Mouse (Mus musculus): ENCODE measurements around the gene Tor4a. TPM values are rescaled to one million over a fixed set of nuclear protein-coding genes. Genes with fewer than 3 reads are reported as not detected.

The Tor4a gene
- polyA plus RNA-seq, 1 experiment from 2014 or later, result 5.5 TPM

GRCm38 (mm10) chr2:25234551-25235220, 38.0 kb upstream of the Tor4a start:
- DNase-seq (no peak), ATAC-seq (ENCODE audit: low read depth) (no peak)
- H3K9ac ChIP-seq, result no peak overlapping the region
- H3K4me1 ChIP-seq (replicated peaks), result peaks cover 29% of the 10 kb centered on the region
- peaks cover 6% of the 10 kb centered on the region; the same call in 1 of the 2 replicates for H3K27me3 ChIP-seq
- no peak overlapping the region for H3K4me3 ChIP-seq (replicated peaks)
- H3K27ac ChIP-seq, result no peak overlapping the region
- H3K4me2 ChIP-seq, result no peak overlapping the region
- no peaks in the 10 kb centered on the region for H3K9me3 ChIP-seq (replicated peaks)
- 49% methylated on average over 5 of the region's 5 CpGs for WGBS (ENCODE audit: insufficient replicate concordance)
- H3K36me3 ChIP-seq, result no peaks in the 10 kb centered on the region

- Histone ChIP-seq H3K27me3 (peaks cover 6% of the 10 kb centered on the region; the same call in 1 of the 2 replicates), H3K9me3 (replicated peaks) (no peaks in the 10 kb centered on the region), H3K4me3 (replicated peaks) (no peak within 1 kb of the TSS), H3K9ac (no peak within 1 kb of the TSS), H3K4me2 (no peak within 1 kb of the TSS), H3K27ac (no peak within 1 kb of the TSS), H3K36me3 (no peaks in the 10 kb centered on the region), H3K4me1 (replicated peaks) (peaks cover 30% of the 10 kb centered on the region)
- DNase-seq, result no peak
- ATAC-seq (ENCODE audit: low read depth), result no peak
- WGBS (ENCODE audit: insufficient replicate concordance), result 66% methylated on average over 3 of the region's 3 CpGs
Observed at GRCm38 (mm10) chr2:25234050-25234449, 37.4 kb upstream of the Tor4a start, which contains the start of gene Slc34a3. Gene Slc34a3, minus strand, starts transcription at chr2:25234364.

DNA sequence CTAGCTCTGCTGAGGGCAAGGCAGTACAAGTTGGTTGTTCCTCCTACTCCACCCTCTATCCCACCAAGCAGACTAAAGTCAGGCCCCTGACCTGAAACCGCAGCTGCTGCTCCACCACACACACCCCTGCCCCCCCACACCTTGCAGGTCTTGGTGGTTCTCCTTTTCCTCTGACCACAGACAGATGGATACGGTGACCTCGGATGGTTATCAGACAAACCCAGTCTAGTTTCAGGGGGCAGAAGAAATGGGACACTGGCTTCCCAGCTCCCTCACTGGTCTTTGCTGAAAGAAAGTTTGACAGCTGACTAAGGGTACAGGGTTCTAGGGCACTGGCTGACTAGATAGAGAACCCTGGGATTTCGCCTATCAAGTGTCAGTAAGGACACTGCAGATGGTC, 36.7 kb upstream of the Tor4a start:
- Histone ChIP-seq H3K4me1 (replicated peaks) (peaks cover 36% of the 10 kb centered on the region), H3K4me2 (no peak overlapping the region), H3K27me3 (peaks cover 6% of the 10 kb centered on the region; the same call in 1 of the 2 replicates), H3K36me3 (no peaks in the 10 kb centered on the region), H3K4me3 (replicated peaks) (no peak overlapping the region), H3K9ac (no peak overlapping the region), H3K9me3 (replicated peaks) (no peaks in the 10 kb centered on the region), H3K27ac (no peak overlapping the region)
- DNase-seq (no peak), ATAC-seq (ENCODE audit: low read depth) (no peak)
- 18% methylated on average over 4 of the region's 4 CpGs for WGBS (ENCODE audit: insufficient replicate concordance)

DNA sequence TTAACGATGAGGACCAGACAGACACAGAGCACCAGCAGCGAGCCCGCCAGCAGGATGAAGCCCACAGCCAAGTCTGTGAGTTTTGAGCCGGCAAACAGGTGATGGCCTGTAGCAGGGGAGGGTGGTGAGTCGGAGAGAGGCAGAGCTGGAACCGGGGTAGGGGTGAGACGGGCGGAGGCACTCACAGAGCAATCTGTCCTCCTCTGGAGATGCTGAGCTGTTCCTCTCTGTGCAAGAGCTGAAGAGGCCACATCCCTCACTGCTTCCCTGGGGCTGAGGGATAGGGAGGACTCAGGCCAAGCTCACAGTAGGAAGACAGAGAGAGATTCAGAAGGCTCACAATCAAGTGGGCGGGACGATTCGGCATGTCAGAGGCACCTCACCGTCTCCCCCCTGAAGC, 34.4 kb upstream of the Tor4a start:
- Histone ChIP-seq H3K4me3 (replicated peaks) (no peak overlapping the region), H3K4me1 (replicated peaks) (peaks cover 39% of the 10 kb centered on the region), H3K27me3 (peaks cover 4% of the 10 kb centered on the region; the same call in 1 of the 2 replicates), H3K4me2 (no peak overlapping the region), H3K9me3 (replicated peaks) (no peaks in the 10 kb centered on the region), H3K36me3 (no peaks in the 10 kb centered on the region), H3K27ac (no peak overlapping the region), H3K9ac (no peak overlapping the region)
- no peak for ATAC-seq (ENCODE audit: low read depth)
- WGBS (ENCODE audit: insufficient replicate concordance), result 59% methylated on average over 12 of the region's 12 CpGs
- no peak for DNase-seq

- H3K9me3 ChIP-seq (replicated peaks), result no peaks in the 10 kb centered on the region
- no peak overlapping the region for H3K9ac ChIP-seq
- DNase-seq (no peak), ATAC-seq (ENCODE audit: low read depth) (no peak)
- WGBS (ENCODE audit: insufficient replicate concordance), result 84% methylated on average over 7 of the region's 7 CpGs
- H3K27me3 ChIP-seq, result no peaks in the 10 kb centered on the region
- no peak overlapping the region for H3K4me2 ChIP-seq
- H3K27ac ChIP-seq, result no peak overlapping the region
- H3K4me1 ChIP-seq (replicated peaks), result peaks cover 43% of the 10 kb centered on the region
- H3K4me3 ChIP-seq (replicated peaks), result no peak overlapping the region
- no peaks in the 10 kb centered on the region for H3K36me3 ChIP-seq
Observed at GRCm38 (mm10) chr2:25230581-25230980, 33.9 kb upstream of the Tor4a start.

DNA sequence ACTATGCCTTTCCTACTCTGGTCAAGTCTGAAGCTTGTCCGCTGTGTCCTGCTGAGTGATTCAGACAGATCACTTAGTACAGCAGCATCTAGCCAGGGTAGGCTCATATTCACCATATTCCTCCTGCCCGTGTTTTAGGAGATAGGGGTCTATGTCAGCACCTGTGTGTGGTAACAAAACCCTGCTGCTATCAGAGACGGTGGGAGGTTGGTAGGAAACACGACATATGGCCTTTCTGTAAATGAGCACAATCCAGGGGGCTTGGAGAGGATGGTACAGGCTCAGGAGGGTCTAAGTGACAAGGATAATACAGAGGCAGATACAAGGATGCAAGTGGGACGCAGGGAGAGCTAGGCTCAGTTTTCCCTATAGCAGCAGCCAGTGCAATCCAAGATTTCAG, 32.9 kb upstream of the Tor4a start:
- Histone ChIP-seq H3K9ac (no peak overlapping the region), H3K27me3 (no peaks in the 10 kb centered on the region), H3K4me1 (replicated peaks) (peaks cover 46% of the 10 kb centered on the region), H3K36me3 (no peaks in the 10 kb centered on the region), H3K4me3 (replicated peaks) (no peak overlapping the region), H3K27ac (no peak overlapping the region), H3K4me2 (no peak overlapping the region), H3K9me3 (replicated peaks) (no peaks in the 10 kb centered on the region)
- DNase-seq, result no peak
- 67% methylated on average over 5 of the region's 5 CpGs for WGBS (ENCODE audit: insufficient replicate concordance)
- ATAC-seq (ENCODE audit: low read depth), result no peak

GRCm38 (mm10) chr2:25228995-25229530, 32.4 kb upstream of the Tor4a start:
- ATAC-seq (ENCODE audit: low read depth), result no peak
- 65% methylated on average over 6 of the region's 6 CpGs for WGBS (ENCODE audit: insufficient replicate concordance)
- peaks cover 41% of the 10 kb centered on the region for H3K4me1 ChIP-seq (replicated peaks)
- H3K9me3 ChIP-seq (replicated peaks), result no peaks in the 10 kb centered on the region
- peak overlapping the region; percentile 59; the same call in 1 of the 2 replicates for H3K9ac ChIP-seq
- H3K27me3 ChIP-seq, result no peaks in the 10 kb centered on the region
- peak overlapping the region; percentile 44 for H3K4me3 ChIP-seq (replicated peaks)
- no peak for DNase-seq
- H3K27ac ChIP-seq, result peak overlapping the region; percentile 80
- no peaks in the 10 kb centered on the region for H3K36me3 ChIP-seq
- H3K4me2 ChIP-seq, result peak overlapping the region; percentile 57

DNA sequence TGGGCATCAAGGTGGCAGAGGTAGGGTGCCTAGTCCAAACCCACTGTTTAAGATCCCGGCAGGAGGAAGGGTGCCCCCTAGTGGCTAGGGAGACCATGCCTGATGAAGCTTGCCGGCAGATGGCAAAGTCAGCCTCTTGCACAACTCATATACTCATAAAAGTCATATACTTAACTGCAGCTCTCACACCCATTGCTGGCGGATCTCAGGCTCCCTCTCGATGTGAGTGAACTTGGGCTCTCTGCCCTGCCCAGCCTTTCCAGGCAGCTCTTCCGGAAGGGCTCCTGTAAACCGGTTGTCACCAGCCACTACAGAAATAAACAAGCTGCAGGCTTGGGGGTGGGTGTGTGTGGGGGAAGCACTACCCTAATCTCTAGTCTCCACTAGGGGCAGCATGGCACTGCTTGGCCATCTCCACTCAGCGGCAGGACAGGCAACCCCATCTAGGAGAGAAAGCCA, 31.8 kb upstream of the Tor4a start:
- Histone ChIP-seq H3K36me3 (peaks cover 5% of the 10 kb centered on the region), H3K4me2 (peak overlapping the region; percentile 57), H3K4me1 (replicated peaks) (peaks cover 36% of the 10 kb centered on the region), H3K27me3 (no peaks in the 10 kb centered on the region), H3K9ac (peak overlapping the region; percentile 59), H3K4me3 (replicated peaks) (peak overlapping the region; percentile 44), H3K27ac (peak overlapping the region; percentile 80), H3K9me3 (replicated peaks) (no peaks in the 10 kb centered on the region)
- DNase-seq (peak; percentile 79), ATAC-seq (ENCODE audit: low read depth) (peak; percentile 10)
- WGBS (ENCODE audit: insufficient replicate concordance), result 0% methylated on average over 7 of the region's 7 CpGs

- Histone ChIP-seq H3K4me1 (replicated peaks) (peaks cover 35% of the 10 kb centered on the region), H3K36me3 (peaks cover 15% of the 10 kb centered on the region), H3K4me2 (no peak overlapping the region), H3K9me3 (replicated peaks) (no peaks in the 10 kb centered on the region), H3K27ac (no peak overlapping the region), H3K9ac (peak overlapping the region; percentile 22; the same call in 1 of the 2 replicates), H3K4me3 (replicated peaks) (no peak overlapping the region), H3K27me3 (no peaks in the 10 kb centered on the region)
- WGBS (ENCODE audit: insufficient replicate concordance), result 83% methylated on average over 4 of the region's 4 CpGs
- DNase-seq, result no peak
- ATAC-seq (ENCODE audit: low read depth), result no peak
Observed at GRCm38 (mm10) chr2:25227406-25227805, 30.7 kb upstream of the Tor4a start.

- Histone ChIP-seq H3K36me3 (peaks cover 21% of the 10 kb centered on the region), H3K27ac (peak overlapping the region; percentile 98), H3K9ac (peak overlapping the region; percentile 5; the same call in 1 of the 2 replicates), H3K4me3 (replicated peaks) (no peak overlapping the region), H3K27me3 (no peaks in the 10 kb centered on the region), H3K4me1 (replicated peaks) (peaks cover 40% of the 10 kb centered on the region), H3K9me3 (replicated peaks) (no peaks in the 10 kb centered on the region), H3K4me2 (0 out of 2 replicates have a peak overlapping the region, but pooled peaks have one; percentile 0)
- no peak for DNase-seq
- WGBS (ENCODE audit: insufficient replicate concordance), result 81% methylated on average over 5 of the region's 5 CpGs
- ATAC-seq (ENCODE audit: low read depth), result no peak
Observed at GRCm38 (mm10) chr2:25226864-25227263, 30.2 kb upstream of the Tor4a start.

DNA sequence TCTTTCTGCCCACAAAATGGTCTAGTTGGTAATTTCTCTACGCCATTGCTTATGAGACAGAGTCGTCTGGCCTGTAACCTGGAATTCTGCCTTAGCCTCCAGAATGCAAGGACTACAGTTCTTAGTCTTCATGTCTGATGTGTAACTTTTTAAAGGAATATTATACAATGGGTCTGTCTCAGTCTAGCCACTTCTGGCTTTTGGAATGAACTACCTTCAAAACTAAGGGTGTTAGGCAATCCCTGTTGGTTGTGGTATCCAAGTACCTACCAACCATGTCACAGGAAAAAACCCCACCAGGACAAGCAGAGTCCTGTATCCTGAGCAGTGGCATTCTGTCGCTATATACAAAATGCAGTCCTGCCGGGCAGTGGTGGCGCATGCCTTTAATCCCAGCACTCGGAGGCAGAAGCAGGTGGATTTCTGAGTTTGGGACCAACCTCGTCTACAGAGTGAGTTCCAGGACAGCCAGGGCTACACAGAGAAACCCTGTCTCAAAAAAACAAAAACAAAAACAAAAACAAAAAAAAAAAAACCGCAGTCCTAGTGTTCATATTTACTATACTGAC, 29.2 kb upstream of the Tor4a start:
- ATAC-seq (ENCODE audit: low read depth) (no peak), DNase-seq (no peak)
- Histone ChIP-seq H3K4me3 (replicated peaks) (peak overlapping the region; percentile 73), H3K36me3 (peaks cover 27% of the 10 kb centered on the region), H3K9ac (peak overlapping the region; percentile 86), H3K27ac (peak overlapping the region; percentile 98), H3K27me3 (no peaks in the 10 kb centered on the region), H3K9me3 (replicated peaks) (no peaks in the 10 kb centered on the region), H3K4me2 (peak overlapping the region; percentile 72), H3K4me1 (replicated peaks) (peaks cover 47% of the 10 kb centered on the region)
- WGBS (ENCODE audit: insufficient replicate concordance), result 78% methylated on average over 8 of the region's 8 CpGs

Data from liver, embryonic 13.5 days (tissue).